Mouse (Mus musculus): ENCODE results near the gene Cdh26.

Gene Cdh26

DNA sequence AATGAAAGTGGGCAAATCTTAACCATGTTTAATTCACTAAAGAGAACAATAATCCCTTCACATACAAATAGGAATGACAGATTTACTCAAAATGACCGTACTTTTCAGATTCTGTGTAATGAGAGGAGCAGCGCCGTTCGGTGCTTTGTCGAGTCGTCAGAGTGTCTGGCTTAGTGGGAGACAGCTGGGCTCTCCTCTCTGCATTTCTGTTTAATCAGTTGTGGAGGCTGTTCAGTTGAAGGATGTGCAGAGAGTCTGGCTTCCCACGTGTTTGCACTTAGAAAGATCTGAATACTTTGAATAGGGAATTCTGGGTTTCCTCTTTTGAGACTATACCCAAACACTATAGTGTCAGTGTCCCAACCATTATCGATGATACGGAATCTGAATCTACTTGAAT lies 7.0 kb downstream of the Cdh26 start:
- no peak for DNase-seq (ENCODE audit: low read depth, low spot score)

DNA sequence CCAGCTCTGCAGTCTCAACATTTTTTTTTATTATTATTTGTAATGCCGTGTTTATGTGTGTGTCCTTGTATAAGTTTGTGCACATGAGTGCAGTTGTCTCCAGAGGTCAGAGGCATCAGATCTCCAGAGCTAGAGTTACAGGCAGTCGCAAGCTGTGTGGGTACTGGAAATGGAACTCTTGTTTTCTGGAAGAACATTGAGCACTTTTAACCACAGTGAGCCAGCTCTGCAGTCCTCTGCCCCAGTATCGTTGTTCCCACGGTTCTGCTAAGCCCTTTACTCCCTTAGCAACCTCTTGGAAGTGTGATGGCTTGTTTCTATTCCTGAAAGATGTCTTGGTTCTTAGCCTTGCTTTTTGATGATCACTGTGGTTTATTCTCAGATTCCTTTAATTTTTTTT lies 19.1 kb downstream of the Cdh26 start:
- DNase-seq (ENCODE audit: low read depth, low spot score): no peak

DNA sequence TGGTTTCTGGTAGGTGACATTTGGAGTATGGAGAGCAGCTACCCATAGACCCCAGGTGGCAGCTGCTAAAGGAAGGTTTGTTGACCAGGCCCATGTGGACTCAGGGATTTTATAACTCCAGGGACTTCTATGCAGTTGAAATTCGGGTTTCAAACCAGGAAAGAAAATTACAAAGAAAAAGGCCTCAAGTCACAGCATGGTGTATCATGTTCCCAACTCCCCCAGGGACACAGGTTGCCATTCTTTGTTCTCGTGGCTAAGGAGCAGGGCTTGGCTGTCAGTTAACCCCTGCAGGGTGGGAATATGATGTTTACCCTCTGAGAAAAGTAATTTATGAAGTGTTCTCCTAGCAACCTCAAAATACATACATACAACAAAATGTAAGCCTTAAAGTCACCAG lies 19.9 kb downstream of the Cdh26 start:
- no peak for DNase-seq (ENCODE audit: low read depth, low spot score)

DNA sequence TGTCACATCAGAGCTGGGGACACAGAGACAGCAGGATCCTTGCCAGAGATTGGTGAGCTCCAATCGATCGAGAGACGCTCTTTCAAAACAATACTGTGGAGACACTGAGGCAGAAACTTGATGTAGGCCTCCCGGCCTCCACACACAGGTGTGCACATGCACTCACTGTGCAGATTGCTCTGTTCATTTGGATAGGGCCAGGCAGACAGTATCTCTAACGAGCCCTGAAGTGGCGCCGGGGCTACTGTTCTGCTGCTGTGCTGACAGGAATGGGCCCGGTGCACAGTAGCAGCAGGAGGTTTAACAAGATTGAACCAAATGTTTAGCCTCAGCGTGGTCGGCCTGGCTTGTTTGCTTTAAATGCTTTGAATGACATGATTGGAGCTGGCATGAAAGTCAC lies 20.6 kb downstream of the Cdh26 start:
- no peak for DNase-seq (ENCODE audit: low read depth, low spot score)

DNA sequence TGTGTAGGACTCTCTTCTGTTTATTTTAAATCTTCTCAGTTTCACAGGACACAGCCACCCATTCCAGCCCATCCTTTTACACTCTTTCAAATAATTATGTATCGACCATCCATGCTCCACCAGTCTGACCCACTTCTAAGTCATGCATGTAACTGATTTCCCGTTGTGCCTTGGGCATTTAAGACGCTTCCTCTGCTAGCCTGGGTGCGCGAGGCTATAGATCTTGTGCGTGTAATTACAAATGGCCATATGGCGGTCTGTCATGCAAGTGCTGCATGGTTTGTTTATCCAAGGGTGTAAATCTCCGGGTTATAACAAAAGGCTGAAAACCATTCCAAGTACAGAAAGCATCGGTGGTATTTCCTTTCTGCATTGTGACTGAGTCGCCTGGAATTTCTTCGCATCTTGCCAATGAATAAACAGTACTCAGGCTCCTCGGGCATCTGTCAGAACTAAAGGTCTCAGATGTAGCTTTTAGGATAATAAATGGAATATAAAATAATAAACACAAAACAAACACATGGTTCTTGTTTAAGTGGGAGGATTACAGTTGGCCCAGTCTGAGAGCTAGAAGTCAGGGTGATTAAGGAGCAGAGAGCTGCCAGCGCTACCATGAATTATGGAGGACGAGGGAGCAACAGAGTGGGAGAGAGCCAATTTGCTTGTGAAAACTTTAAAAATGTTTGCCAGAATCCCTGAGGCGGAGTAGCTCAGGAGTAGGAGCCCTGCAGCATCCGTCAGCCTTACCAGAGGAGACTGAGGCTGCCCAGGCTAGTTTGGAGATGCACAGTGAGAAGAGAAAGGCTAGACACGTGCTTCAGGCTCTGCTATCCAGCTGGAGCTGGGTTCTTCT lies 24.6 kb downstream of the Cdh26 start:
- peak; percentile 43 for DNase-seq (ENCODE audit: low read depth, low spot score)

DNA sequence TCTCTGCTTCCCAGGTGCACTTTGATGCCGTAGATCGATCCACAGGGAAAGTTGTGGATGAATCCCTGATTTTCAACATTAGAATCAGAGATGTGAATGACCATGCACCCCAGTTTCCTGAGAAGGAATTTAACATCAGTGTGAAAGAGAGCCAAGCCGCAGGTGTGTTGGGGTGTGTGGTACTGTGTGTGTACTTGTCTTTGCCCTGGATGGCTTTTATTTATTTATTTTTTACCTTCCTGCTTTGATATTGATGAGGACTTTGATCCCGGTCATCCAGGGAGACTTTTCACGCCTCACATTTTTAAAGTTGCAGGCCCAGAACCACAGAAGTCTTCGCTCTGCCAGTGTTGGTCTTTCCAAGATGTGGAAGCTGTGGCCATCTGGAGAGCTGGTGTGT lies 27.1 kb downstream of the Cdh26 start:
- no peak for DNase-seq (ENCODE audit: low read depth, low spot score)

DNA sequence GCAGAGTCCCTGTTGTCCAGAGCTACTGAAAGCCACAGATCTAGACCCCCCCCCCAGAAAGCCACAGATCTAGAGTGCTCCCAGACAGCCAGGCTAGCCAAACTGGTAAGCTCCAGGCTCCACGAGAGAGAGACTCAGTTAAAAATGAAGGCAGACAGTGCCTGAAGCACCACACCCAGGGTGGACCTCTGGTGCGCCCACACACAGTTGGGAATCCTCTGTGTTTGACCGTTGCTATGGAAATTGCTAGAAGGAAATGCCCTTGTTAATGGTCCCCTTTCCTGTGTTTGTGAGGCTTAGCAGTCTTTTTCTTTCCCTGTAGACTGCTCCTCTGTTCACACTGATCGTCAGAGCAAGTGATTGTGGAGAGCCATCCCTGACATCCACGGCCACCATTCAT lies 30.0 kb downstream of the Cdh26 start:
- DNase-seq (ENCODE audit: low read depth, low spot score): no peak

DNA sequence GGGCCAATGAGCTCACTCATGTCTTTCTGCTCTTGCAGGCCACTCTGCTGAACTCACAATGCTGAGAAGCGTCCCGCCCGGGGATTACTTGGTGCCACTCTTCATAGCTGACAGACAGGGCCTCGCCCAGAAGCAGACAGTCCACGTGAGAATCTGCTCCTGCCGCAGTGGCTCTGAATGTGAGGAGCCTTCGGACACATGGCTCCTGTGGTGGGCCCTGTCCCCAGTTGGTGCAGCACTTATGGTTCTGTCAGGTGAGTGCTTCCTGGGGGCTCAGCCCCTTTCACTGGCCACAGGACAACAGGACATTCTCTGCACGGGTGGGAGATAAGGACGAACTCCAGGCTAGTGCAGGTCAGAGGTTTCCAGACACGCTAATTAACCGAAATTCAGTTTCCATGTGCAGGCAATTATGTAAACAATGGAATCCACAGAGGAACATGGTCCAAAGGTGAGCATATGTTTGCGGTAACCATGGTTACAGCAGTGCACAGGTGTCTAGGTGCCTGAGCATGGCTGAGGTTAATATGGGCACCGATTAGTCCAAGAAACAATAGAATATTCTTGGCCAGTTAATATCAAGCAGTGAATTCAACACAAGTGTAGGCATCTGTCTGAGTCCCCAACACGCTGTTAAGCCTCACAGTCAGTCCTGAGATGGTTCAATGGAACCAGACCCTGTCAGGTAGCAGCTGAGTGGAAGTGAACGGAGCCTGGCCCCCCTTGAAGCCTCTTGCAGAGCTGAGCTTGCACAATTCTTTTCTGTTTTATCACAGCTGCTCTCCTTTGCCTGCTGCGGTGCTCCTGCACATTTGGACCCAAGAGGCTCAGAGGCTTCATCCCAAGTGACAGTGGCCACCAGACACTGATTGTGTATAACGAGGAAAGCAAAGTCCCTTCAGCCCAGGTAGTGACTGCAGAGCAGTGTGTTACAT lies 41.5 kb downstream of the Cdh26 start:
- DNase-seq (ENCODE audit: low read depth, low spot score): no peak

DNA sequence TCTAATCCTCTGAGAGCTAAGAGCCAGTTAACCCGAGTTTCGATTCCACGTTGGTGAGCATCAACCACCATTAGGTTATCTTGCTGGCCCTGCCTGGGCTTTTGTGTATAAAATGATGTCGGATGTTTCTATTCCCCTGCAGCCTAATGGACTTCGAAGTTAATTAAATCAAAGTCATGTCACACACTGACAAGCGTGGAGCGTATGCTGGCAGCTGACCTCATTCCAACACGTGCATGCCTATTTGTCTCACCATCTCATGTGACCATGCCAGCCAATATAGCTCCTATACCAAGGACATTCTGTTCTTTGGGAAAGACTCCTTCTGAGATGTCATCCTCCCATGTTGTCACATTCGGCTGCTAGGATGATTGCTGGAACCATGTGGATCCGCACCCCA lies 43.6 kb downstream of the Cdh26 start:
- no peak for DNase-seq (ENCODE audit: low read depth, low spot score)

DNA sequence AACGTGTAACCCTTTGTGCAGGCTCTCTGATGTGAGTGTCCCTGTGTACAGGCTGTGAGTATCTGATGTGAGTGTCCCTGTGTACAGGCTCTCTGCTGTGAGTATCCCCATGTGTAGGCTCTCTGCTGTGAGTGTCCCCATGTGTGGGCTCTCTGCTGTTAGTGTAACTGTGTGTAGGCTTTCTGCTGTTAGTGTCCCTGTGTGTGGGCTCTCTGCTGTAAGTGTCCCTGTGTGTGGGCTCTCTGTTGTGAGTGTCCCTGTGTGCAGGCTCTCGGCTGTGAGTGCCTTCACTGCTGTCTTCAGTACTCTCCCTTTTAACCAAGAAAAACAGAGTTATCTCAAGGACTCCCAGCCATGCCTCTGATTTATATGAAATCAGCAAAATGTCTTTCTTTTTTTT lies 46.9 kb downstream of the Cdh26 start:
- DNase-seq (ENCODE audit: low read depth, low spot score): no peak

DNA sequence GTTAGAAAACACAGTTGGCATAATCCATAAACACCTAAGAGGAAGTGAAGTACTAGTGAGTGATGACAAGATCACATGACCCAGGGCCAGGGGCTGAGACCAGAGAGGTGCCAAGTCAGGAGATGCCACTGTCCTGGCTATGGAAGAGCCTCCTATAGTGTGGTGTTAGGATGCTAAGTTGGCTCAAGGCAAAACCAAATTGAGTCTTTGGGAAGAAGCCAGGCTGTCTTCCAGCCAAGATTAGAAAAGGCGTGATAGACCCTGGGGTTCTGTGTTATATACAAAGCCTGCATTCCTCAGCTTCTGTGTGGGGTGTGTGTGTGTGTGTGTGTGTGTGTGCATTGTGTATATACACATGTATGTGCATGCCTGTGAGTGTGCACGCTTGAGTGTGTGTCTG lies 48.7 kb downstream of the Cdh26 start:
- no peak for DNase-seq (ENCODE audit: low read depth, low spot score)

DNA sequence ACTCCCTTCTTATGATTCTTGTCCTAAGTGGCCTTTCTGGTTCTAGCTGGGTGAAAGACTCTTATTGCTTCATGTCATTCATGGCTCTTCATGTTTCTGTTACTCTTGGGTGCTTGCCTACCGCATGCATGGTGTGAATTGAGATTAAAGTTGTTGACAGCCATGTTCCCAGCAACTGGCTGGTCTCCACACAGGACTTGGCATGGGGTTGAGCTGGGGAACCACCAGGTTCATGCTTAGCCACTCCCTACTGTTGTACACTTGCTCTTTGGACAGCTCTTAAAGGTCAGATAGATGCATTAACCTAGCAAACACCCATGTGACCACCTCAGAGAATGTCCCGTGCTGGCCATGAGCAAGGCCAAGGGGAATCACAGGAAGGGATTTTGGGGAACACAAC lies 50.6 kb downstream of the Cdh26 start:
- no peak for DNase-seq (ENCODE audit: low read depth, low spot score)

DNA sequence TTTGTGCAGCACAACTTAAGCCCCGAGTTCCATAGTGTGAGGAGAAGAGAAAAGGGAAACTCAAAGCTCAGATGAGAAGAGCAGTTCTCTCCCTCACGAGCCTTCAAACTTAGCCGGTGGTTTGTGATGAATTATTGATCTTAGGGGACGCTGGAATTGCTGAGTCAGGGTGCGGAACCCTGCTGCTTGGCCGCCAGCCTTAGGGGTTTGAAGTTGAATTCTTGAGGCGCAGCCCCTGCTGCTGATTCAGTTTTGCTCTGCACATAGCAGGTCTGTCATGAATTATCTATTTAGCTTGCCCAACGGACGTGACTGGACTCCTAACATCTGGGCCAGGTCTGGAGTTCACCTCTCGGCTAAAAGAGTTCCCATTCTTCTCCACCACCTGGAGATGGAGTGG lies 53.1 kb downstream of the Cdh26 start:
- DNase-seq (ENCODE audit: low read depth, low spot score): no peak

DNA sequence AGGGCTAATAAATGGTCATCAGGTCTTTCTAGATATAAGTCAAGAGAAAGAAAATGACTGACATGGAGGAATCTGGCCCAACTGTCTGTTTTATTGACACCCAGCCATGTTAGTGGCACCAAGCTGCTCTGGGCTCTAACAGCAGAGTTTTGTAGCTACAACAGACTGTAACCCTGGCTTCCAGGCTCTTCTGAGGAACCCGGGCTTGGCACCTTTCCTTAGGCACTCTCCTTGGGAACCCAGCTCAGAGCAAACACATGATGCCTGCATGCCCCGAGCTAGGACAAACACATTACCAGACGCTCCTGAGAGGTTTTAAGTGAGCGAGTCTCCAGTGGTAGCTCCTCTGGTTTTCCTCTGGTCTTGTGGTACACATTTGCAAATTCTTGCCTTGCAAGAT lies 57.9 kb downstream of the Cdh26 start:
- DNase-seq (ENCODE audit: low read depth, low spot score): no peak

DNA sequence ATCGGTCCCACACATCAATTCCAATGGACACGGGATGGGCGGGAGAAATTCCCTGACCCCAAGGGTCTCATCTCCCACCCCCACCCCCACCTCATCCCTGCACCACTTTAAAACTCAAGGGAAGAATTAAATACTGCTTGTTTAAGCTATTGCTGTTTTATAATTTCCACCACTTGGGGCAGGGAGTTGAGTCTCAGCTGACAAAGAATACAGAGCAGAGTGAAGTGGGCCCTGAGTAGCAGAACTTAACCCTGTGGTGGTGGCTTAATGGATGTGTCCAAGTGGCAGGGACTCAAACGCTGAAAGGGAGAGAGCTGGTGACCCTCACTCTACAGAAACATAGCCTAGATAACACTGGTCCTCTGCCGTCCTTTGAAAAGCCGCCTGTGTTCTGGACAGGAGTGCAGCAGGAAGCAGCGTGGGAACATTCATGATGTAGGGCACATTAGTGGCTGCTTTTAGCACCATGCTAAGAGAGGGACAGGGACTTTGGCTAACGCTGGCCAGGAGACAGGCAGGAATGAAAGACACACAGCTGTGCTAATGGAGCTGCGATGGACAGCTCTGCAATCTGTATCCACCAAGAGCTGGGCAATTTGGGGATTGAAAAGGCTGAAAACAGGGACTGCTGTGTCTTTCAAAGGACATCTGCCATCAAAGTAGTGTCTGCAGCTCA lies 60.1 kb downstream of the Cdh26 start:
- no peak for DNase-seq (ENCODE audit: low read depth, low spot score)

DNA sequence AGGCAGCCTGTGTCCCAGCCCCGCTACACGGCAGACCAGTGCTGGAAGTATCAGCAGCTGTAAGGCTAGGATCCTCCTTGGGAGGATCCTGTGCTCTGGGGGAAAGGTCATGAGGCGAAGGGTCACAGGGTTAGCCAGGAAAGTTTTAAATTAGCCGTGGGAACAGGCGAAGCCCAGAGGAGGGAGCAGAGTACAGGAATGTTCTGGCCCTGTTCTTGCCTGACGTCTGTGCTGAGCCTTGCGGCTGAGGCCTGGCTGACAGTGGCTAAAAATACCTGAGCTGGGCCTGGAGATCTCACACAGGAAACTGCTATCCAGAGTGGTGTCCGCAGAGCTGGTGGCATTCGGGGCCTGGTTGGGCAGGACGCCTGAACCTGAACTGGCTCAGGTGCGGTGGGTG lies 63.7 kb downstream of the Cdh26 start:
- DNase-seq (ENCODE audit: low read depth, low spot score): no peak

DNA sequence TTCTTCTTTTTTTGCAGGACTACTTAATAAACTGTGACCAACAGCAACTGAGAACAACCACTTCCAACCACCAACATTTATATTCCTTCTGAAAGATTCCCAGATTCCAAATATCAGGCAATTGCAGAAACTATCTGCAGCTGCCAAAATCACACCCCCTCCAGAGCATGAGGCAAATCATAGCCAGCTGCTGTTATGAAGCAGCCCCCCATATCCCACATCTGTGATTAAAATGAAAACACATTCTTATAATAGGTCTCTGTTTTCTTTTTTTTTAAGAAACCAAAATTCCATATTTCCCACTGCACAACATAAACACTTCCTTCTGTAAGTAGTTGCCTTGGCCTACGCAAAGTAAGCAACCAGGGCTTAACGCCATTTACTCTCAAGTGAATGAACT lies 65.5 kb downstream of the Cdh26 start:
- DNase-seq (ENCODE audit: low read depth, low spot score): no peak

DNA sequence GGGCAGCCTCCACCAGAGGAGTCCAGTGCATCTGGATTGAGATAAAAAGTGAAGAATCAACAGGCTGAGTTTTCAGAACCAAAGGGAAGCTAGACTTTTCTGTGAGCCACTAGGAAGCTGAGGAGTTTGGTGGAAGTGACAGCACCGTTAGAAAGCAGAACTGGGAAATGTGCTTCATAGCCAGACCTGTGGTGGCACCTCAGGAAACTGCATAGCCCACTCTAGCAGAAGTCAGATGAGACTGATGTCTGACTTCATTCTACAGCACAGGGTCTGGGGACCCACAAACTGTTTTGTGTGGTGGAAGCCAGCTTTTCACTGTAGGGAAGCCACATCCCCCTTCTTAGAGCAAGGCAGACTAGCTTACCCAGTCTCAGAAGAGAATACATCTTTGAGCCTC lies 67.6 kb downstream of the Cdh26 start:
- no peak for DNase-seq (ENCODE audit: low read depth, low spot score)

DNA sequence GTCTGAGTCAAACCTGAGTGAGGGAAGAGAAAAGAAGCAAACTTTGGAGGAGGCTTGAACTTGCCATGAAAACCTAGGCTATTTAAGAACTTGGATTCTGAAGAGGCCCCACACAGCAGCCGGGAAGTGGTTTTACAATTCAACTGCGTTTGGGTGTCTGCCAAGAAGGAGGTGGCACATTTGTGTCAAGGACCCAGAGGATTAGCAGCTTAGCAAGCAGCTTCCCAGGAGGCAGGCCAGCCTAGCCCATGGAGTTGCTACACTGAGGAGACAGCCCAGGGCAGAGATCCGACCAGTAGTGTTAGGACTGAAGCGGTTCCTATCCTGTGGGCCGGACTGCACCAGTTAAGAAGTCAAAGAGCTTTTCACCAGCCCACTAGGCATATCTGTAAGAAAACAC lies 68.1 kb downstream of the Cdh26 start:
- DNase-seq (ENCODE audit: low read depth, low spot score): no peak

DNA sequence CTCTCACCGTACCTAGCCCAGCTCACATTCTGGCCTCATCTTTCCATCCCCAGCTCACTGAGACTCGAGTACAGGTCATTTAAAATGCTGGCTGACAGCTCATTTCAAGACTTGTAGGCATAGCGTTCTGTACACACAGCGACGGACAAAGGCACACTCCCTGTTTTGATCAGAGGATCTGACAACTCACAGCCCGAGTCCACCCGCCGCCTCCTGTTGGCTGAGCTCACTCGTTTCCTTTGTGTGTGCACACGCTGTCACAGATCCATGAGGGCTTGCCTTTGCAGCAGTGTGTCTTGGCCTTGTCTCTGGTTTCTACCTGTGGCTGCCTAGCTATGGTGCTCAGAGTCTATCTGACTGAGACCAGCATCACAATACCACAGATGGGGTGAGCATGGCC lies 72.1 kb downstream of the Cdh26 start:
- DNase-seq (ENCODE audit: low read depth, low spot score): no peak

DNA sequence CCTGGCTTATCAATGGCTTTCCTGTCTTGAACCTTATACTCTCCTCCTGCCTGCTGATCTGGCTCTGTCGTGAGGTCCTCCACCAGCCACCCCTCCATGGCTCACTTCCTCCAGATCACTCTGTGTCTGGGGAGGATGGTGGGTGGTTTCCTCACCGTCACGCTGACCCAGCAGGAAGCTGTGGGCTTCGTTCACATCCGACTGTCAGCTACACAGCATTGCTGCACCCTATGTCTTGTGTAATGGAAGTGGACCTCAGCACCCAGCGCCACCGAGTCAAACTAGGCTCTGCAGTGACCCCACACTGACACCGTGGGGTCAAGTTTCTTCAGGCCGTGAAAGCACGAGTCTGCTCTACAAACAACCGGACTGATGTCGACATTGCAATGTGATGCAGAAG lies 75.7 kb downstream of the Cdh26 start:
- no peak for DNase-seq (ENCODE audit: low read depth, low spot score)

DNA sequence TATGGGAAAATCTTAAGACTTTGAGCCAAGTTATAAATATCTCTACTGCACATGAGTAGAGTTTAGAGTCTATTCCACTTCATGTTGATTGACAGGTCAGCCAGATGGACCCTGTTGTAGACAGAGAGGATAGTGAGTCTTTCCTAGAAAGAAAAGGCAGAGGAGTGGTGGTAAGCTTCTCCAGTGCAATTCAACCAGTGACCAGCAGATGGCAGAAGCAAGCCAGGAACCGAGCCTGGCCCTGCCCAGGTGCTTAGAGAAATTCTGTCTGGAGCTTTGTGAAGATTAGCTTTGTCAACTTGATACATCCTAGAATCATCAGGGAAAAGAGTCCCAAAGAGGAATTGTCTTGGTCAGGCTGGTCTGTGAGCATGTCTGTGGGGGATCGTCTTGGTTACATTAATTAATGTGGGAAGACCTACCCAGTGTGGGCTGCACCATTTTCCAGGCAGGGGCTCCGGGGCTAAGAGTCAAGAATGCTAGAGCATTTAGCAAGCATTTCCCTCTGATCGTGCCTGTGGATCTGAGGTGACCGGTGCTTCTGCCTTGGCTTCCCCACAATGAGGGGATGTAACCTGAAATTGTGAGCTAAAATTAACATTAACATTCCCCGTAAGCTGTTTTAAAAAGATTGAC lies 77.2 kb downstream of the Cdh26 start:
- no peak for DNase-seq (ENCODE audit: low read depth, low spot score)
